Mouse (Mus musculus) liver, adult 2 months (tissue): ENCODE data around the gene Pdcd11.
A peak's percentile ranks its signal among the peaks of the same experiment; 100 is the strongest.

Experiments
- CTCF ChIP-seq: fragments of 200-500 bp; IDR thresholded peaks from 2 replicates; pipeline ENCODE4 v1.5.1; 2011; ENCODE audit warnings: low read depth, low read length, control low read depth
- POLR2A ChIP-seq: fragments of 200-500 bp; IDR thresholded peaks from 2 replicates; pipeline ENCODE4 v1.6.1; 2011; ENCODE audit warnings: low read length, control low read depth; ENCODE audit not compliant: insufficient read depth; ENCODE audit errors: extremely low read depth

GRCm38 (mm10) chr19:47174515-47174914 is 83.9 kb downstream of the Pdcd11 start:
- peak; percentile 61; the same call in 1 of the 2 replicates for TF ChIP-seq CTCF
- TF ChIP-seq POLR2A, result no peak
